Mouse (Mus musculus) myocyte (in vitro differentiated cells): Measurements from ENCODE around the gene Ankrd34b. TPM values are rescaled to one million over a fixed set of nuclear protein-coding genes. Genes with fewer than 3 reads are reported as not detected.

Source experiments
- H3K27me3 ChIP-seq: one replicate; pipeline ENCODE4 v1.6.1; 2011; ENCODE audit not compliant: control insufficient read depth, insufficient read depth, insufficient read length
- H3K36me3 ChIP-seq: one replicate; pipeline ENCODE4 v1.6.1; 2011; ENCODE audit not compliant: control insufficient read depth, insufficient read depth
- H3K4me2 ChIP-seq: one replicate; pipeline ENCODE4 v1.6.1; 2011; ENCODE audit warnings: low read depth, control low read depth
- H3K4me3 ChIP-seq: one replicate; pipeline ENCODE4 v1.5.1; 2011; ENCODE audit warnings: mild to moderate bottlenecking, control low read depth, moderate library complexity
- H3K79me2 ChIP-seq: one replicate; pipeline ENCODE4 v1.6.1; 2011; ENCODE audit not compliant: control insufficient read depth, insufficient read depth
- H3ac ChIP-seq: one replicate; pipeline ENCODE4 v1.6.1; 2011; ENCODE audit not compliant: control insufficient read depth, insufficient read length
- CEBPB ChIP-seq: IDR thresholded peaks from 2 replicates; pipeline ENCODE4 v1.6.1; 2011; ENCODE audit warnings: mild to moderate bottlenecking, moderate library complexity; ENCODE audit not compliant: poor library complexity, insufficient read depth, severe bottlenecking
- E2F4 ChIP-seq: IDR thresholded peaks from one replicate; pipeline ENCODE4 v1.6.1; 2011; ENCODE audit warnings: mild to moderate bottlenecking, control low read depth, moderate library complexity; ENCODE audit not compliant: insufficient read depth
- MAX ChIP-seq: IDR thresholded peaks from one replicate; pipeline ENCODE4 v1.6.1; 2011; ENCODE audit warnings: low read depth, mild to moderate bottlenecking, control low read depth
- MYOD1 ChIP-seq, 3 experiments: IDR thresholded peaks; one replicate each; pipeline ENCODE4 v1.6.1; 2011; ENCODE audit warnings: control low read depth in 2 of 3, low read depth in 2 of 3, mild to moderate bottlenecking in 2 of 3, moderate library complexity in 1 of 3; ENCODE audit not compliant: insufficient read length in 2 of 3, control insufficient read depth in 1 of 3
- MYOG ChIP-seq, 3 experiments: IDR thresholded peaks; one replicate each; pipeline ENCODE4 v1.6.1; 2011; ENCODE audit warnings: control low read depth in 2 of 3, low read depth in 2 of 3, mild to moderate bottlenecking in 2 of 3; ENCODE audit not compliant: insufficient read length in 2 of 3, control insufficient read depth in 1 of 3, insufficient read depth in 1 of 3
- POLR2A ChIP-seq: IDR thresholded peaks from one replicate; pipeline ENCODE4 v1.6.1; 2011; ENCODE audit warnings: low read depth, mild to moderate bottlenecking, control low read depth, moderate library complexity; ENCODE audit not compliant: insufficient read length
- POLR2AphosphoS2 ChIP-seq: IDR thresholded peaks from one replicate; pipeline ENCODE4 v1.6.1; 2011; ENCODE audit warnings: low read depth, control low read depth; ENCODE audit not compliant: insufficient read length
- REST ChIP-seq: IDR thresholded peaks from one replicate; pipeline ENCODE4 v1.6.1; 2011; ENCODE audit warnings: mild to moderate bottlenecking, control low read depth, moderate library complexity; ENCODE audit not compliant: insufficient read depth, insufficient read length
- SRF ChIP-seq: IDR thresholded peaks from one replicate; pipeline ENCODE4 v1.6.1; 2011; ENCODE audit warnings: low read depth; ENCODE audit not compliant: control insufficient read depth, insufficient read length
- TCF12 ChIP-seq: IDR thresholded peaks from one replicate; pipeline ENCODE4 v1.6.1; 2011; ENCODE audit warnings: mild to moderate bottlenecking, control low read depth; ENCODE audit not compliant: poor library complexity, insufficient read depth, severe bottlenecking
- TCF3 ChIP-seq: IDR thresholded peaks from one replicate; pipeline ENCODE4 v1.6.1; 2011; ENCODE audit warnings: low read depth, control low read depth; ENCODE audit not compliant: insufficient read length
- USF1 ChIP-seq: IDR thresholded peaks from one replicate; pipeline ENCODE4 v1.6.1; 2011; ENCODE audit warnings: low read depth, mild to moderate bottlenecking, control low read depth, moderate library complexity
- polyA plus RNA-seq: library from polyadenylated mRNA; unstranded; fragments of >200 nt; fragmentation: generic; extraction: Trizol; gene quantifications from one replicate; pipeline ENCODE4 v1.2.1, GENCODE M21; 2012; ENCODE audit warnings: missing spikeins

Ankrd34b gene
- polyA plus RNA-seq = not detected

DNA sequence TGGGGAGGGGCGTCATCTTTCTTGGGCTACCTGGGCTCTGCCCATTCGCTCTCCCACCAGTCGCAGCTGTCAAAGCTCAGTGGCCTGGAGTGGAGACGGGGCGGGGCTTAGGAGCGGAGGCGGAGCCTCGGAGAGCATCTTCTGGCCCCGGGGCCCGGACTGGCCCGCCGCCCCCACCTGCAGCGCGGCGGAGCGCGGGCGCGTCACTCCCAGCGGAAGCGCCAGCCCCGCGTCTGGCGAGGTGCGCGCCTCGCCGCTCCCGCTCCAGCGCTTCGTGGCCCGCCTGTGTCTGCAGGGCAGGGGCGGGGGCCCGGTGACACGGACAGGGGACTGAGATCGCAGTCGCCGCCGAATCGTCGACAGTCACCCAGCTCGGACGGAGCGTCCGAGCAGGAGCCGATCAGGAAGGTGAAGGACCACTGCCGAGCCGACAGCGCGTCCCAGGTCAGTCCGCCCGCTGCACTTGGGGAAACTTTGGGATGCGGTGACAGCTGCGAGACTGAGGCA is at the start of gene Ankrd34b:
Gene Ankrd34b, plus strand, starts transcription at position 139 of the 507 bp plus-strand sequence.
- no peak within 1 kb of the TSS for H3K4me3 ChIP-seq
- no peaks in the 10 kb centered on the region for H3K36me3 ChIP-seq
- TF ChIP-seq USF1 (no peak), POLR2AphosphoS2 (no peak), MYOG (IDR thresholded peaks at IDR 0.05; ENCODE audit: control insufficient read depth in 1 of 3, insufficient read depth in 1 of 3, insufficient read length in 2 of 3, low read depth in 2 of 3) (no peak), MAX (no peak), SRF (no peak), CEBPB (no peak), TCF12 (no peak)
- H3K27me3 ChIP-seq = peaks cover 24% of the 10 kb centered on the region
- no peaks in the 10 kb centered on the region for H3K79me2 ChIP-seq
- H3ac ChIP-seq = no peak within 1 kb of the TSS
- H3K4me2 ChIP-seq = no peak within 1 kb of the TSS

DNA sequence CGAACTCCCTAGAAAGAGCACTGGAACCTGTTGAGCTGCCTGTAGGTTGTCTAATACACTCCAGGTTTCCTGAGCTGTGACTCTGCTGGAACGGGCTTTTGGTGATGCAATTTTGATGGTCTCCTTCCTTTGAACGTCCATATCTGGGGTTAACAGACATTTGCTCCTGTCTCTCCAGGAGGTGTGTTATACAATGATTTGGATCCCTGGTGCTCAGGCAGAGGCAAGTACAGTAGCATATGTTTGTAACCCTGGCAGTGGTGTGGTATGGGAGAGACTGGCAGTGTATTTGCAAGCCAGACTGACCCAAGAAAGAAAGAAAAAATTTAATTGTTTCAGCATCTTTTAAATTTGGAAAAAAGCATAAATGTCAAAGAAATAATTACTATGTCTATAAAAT is 38.3 kb upstream of the Ankrd34b start:
- H3K4me3 ChIP-seq = no peak overlapping the region
- TF ChIP-seq MYOD1 (IDR thresholded peaks at IDR 0.05; ENCODE audit: control insufficient read depth in 1 of 3, insufficient read length in 2 of 3, low read depth in 2 of 3) = no peak
- TF ChIP-seq USF1 = no peak
- no peak for TF ChIP-seq MAX
- TF ChIP-seq POLR2AphosphoS2 = no peak
- no peak for TF ChIP-seq MYOG (IDR thresholded peaks at IDR 0.05; ENCODE audit: control insufficient read depth in 1 of 3, insufficient read depth in 1 of 3, insufficient read length in 2 of 3, low read depth in 2 of 3)
- TF ChIP-seq SRF = no peak
- TF ChIP-seq POLR2A = no peak
- no peak for TF ChIP-seq TCF12
- TF ChIP-seq CEBPB = no peak
- TF ChIP-seq E2F4 = no peak
- no peak for TF ChIP-seq TCF3
- TF ChIP-seq REST = no peak
- H3K27me3 ChIP-seq = no peaks in the 10 kb centered on the region
- H3K79me2 ChIP-seq = no peaks in the 10 kb centered on the region
- no peaks in the 10 kb centered on the region for H3K36me3 ChIP-seq
- no peak overlapping the region for H3ac ChIP-seq
- no peak overlapping the region for H3K4me2 ChIP-seq

DNA sequence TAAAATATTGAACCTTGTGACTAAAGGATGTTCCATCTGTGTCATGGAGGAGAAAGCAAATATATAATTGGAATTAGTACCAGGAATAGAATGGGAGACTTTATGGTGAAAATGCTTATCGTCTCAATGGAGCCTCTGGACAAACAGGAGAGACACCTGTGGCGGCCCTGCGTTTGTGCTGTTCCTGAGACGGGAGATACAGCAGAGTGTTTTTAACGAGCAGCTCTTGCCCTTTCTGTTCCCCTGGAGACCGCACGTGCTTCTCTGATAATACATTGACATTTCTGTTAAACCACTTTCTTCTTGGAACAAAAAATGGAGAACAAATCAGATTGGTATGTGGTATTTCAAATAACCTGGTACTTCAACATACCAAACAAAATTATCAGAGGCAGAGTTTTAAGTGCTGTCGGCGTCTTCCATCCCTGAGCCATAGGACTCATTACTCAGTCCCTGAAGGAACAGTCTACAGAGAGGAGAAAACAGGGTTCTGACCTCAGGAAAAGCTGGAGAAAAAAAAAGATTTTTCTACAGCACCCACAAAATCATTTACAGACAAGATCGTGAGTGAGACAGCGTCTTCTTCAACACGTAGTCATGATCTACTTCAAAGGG is 32.5 kb upstream of the Ankrd34b start:
- TF ChIP-seq MAX (no peak), MYOD1 (IDR thresholded peaks at IDR 0.05; ENCODE audit: control insufficient read depth in 1 of 3, insufficient read length in 2 of 3, low read depth in 2 of 3) (no peak), POLR2A (no peak), USF1 (no peak), TCF12 (no peak), SRF (no peak), POLR2AphosphoS2 (no peak), MYOG (IDR thresholded peaks at IDR 0.05; ENCODE audit: control insufficient read depth in 1 of 3, insufficient read depth in 1 of 3, insufficient read length in 2 of 3, low read depth in 2 of 3) (no peak), CEBPB (no peak), E2F4 (no peak), TCF3 (no peak), REST (no peak)
- H3K4me3 ChIP-seq = no peak overlapping the region
- no peak overlapping the region for H3ac ChIP-seq
- H3K36me3 ChIP-seq = no peaks in the 10 kb centered on the region
- H3K4me2 ChIP-seq = no peak overlapping the region
- no peaks in the 10 kb centered on the region for H3K27me3 ChIP-seq
- H3K79me2 ChIP-seq = no peaks in the 10 kb centered on the region

DNA sequence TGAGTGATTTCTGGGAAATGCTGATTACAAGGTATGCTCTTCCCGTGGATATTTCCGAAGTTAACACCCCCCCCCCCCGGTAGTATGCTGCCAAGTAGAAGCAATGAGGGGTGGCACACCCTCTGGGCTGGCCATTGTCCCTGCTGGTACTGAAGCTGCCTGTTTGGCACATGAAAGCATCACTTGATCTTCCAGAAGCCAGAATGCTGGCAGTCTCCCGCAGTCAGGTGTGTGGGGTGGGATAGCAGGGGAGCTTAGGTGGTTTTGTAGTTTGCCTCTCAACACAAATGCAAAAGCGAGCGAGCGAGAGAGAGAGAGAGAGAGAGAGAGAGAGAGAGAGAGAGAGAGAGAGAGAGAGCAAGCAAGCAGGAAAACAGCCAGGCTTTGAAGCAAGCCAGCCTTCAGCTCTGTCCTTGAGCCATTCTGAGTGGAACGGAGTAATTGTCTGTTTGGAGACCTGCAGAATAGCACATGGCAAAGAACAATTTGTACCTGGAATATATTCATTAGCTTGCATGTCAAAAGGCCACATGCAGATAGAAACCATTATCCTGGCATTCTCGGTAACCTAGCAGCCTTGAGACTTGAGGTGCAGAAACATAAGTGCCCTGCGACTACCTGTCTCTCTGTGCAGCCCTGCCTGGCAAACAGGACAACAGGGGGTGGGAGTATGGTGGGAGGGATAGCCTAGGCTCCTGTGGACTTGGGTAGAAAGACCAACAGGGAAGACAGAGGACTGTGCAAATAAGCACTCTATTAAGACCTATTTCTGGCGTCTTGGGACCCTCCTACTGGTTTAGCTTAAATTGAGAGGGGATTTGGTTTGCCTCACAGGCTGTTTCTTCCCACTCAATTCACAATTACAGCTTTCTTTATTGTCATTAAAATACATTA is 27.0 kb upstream of the Ankrd34b start:
- Histone ChIP-seq H3K4me2 (no peak overlapping the region), H3K27me3 (peaks cover 20% of the 10 kb centered on the region), H3ac (no peak overlapping the region), H3K4me3 (no peak overlapping the region), H3K36me3 (no peaks in the 10 kb centered on the region), H3K79me2 (no peaks in the 10 kb centered on the region)
- TF ChIP-seq REST = no peak
